Mouse (Mus musculus): ENCODE data around the gene Gm4131.

Gm4131 gene

DNA sequence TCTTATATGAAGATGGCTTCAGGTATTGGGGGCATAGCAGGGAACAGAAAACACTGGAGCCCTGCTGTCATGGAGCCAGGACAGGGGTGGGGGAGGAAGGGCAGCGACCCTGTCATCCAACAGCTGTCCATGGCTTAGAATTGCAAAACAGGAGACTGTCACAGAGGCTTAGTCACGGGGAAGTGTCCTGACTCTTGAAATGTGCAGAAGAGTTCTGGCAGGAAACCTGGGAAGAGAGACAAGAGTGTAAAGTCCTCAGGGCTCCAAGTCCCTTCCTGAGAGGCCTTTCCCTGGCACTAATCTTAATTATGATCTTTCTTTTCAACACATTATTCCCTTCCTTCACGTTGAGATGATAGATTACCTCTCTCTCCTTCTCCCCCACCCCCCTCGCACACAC lies 16.6 kb downstream of the Gm4131 start:
- no peak for DNase-seq (ENCODE audit: low spot score in 2 of 2)

- DNase-seq (ENCODE audit: low spot score in 2 of 2): no peak
Observed at GRCm38 (mm10) chr14:62546746-62547145, 20.0 kb downstream of the Gm4131 start.

DNA sequence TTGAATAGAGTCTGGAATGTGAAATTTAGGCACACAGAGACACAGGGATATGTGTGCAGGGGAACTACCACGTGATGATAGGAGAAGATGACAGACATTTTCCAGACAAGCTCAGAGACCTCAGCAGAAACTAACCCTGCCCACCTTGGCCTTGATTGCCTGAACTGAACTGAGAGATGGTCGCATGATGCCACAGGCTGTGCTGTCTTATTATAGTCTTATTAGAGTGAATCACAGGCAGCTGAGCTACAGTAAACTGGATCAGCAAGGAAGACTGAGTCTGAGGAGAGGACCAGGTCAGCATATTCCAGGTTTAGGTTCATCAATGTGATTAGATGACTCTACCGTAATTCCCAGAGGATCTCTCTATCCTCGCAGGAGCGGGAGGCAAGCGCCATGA lies 20.4 kb downstream of the Gm4131 start:
- no peak for DNase-seq (ENCODE audit: low spot score in 2 of 2)

DNA sequence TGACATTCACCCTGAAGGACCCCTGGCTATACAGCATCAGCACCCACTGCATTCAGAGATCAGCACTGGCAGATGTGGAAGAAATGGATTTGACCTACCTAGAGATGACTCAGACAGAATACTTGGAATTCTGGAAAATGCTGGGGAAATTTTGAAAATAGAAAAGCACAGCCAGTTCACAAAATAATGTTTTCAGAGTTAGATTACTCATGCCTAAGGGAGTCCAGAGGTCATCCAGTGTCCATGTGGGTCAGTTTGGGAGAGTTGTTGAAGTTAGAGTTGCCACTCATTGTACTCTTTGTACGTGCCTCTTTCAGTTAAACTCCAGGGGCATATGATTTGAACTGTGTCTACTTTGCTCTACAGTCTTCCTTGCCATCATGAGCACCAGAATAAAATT lies 25.0 kb downstream of the Gm4131 start:
- no peak for DNase-seq (ENCODE audit: low spot score in 2 of 2)

GRCm38 (mm10) chr14:62539834-62540233 lies 26.9 kb downstream of the Gm4131 start:
- DNase-seq (ENCODE audit: low spot score in 2 of 2): no peak

DNA sequence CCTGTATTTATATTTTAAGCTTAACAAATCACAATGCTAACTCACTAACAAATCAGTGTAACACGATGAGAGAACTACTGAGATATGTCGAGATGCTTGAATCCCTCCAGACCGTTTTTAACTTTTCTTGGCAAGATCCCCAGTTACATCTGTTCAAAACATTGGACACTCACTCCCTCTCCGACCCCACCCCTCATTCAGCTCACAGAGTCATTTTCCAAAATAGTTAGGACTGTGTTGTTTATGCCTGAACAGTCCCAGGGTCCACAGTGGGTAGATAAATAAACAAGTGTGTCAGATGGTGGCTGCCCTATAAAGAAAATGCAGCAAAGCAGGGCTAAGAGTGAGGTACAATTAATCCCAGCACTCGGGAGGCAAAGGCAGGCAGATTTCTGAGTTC lies 29.7 kb downstream of the Gm4131 start:
- DNase-seq (ENCODE audit: low spot score in 2 of 2): no peak

GRCm38 (mm10) chr14:62536127-62536526 lies 30.6 kb downstream of the Gm4131 start:
- no peak for DNase-seq (ENCODE audit: low spot score in 2 of 2)

GRCm38 (mm10) chr14:62530951-62531350 lies 35.8 kb downstream of the Gm4131 start:
- no peak for DNase-seq (ENCODE audit: low spot score in 2 of 2)

DNA sequence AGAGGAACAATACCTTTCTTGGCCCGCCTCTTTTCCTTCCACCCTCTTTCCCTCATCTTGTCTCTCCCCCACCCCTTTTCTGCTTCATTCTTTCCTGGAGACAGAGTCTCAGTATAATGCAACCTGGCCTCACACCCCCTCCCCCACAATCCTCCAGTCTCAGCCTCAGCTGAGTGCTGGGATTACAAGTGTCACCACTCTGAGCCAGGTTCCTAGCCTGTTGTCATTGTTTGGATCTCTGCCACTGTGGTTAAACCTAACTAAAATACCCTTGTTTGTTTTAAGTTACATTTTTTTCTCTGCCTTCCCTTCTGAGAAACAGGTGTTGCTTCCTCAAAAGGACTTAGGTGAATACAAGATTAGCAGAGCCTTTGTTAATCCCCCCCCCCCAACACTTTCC lies 53.9 kb downstream of the Gm4131 start:
- DNase-seq (ENCODE audit: low spot score in 2 of 2): no peak

DNA sequence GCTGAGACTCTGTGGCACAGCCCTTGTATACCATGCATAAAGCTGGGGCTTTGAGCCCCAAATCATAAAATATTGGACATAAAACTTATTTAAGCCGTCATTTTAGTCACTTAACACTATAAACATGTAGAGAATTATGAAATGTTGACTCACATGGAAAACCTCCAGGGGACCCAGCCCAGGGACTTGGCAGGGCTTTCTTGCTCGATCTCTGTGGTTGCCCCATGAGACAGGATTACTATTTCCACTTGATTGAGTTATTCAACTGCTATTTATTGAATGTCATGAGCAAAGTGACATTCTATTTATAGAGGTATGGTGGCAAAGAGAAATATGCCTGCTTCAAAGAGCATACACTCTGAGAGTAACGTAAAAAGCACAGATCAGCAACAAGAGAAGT lies 57.4 kb downstream of the Gm4131 start:
- no peak for DNase-seq (ENCODE audit: low spot score in 2 of 2)

DNA sequence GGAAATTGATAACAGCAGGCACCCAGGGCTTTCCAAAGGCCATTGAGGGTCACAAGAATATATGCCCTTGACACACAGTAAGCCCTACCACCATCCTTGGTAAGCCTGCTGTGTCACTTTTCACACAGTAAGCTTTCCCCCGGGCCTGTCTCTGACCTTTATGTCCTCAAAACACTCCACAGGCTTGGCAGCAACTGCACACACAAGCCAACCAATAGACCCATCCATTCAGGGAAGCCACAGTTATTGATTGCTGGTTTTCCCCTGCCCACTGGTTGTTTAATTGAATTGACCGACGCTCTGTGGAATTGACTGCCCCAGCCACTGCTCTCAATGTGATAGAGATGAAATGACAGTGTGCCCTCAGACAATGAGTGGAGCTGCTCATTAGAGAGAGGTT lies 60.5 kb downstream of the Gm4131 start:
- no peak for DNase-seq (ENCODE audit: low spot score in 2 of 2)

DNA sequence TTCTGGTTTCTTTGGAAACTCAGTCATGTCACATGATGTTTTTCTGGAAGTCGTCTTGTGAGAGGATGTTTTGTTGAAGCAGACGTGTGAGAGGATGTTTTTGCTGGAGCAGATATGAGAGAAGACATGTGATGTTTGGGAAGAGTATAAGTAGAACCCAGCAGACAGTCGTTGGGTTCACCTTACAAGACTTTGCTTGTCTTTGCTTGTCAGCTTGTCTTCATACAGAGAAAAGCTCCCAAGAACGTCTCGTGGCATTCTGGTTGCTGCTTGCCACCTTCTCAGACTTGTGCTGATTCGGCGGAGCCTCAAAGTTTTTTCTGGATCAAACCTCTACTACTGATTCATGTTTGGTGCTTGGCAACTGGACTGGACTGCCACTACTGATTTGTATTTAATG lies 69.3 kb downstream of the Gm4131 start:
- DNase-seq (ENCODE audit: low spot score in 2 of 2): no peak

DNA sequence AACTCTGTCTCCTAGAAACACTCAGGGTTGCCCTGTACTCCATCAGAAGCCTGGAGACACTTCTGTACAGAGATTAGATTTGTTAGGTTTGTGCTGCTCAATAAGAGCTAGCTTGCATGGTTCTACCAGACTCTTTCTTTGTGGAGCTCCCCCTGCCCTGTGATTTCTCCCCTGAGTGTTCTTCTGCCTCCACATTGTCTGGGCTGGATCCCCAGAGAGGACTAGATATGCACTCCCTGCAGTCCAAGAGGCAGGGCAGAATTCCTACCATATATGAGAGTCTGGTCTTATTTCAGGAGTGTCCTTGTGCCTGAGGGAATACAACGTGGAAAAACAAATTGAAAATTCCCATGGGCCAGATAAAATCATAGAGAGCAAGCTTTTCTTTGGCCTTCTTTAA lies 70.2 kb downstream of the Gm4131 start:
- DNase-seq (ENCODE audit: low spot score in 2 of 2): no peak

DNA sequence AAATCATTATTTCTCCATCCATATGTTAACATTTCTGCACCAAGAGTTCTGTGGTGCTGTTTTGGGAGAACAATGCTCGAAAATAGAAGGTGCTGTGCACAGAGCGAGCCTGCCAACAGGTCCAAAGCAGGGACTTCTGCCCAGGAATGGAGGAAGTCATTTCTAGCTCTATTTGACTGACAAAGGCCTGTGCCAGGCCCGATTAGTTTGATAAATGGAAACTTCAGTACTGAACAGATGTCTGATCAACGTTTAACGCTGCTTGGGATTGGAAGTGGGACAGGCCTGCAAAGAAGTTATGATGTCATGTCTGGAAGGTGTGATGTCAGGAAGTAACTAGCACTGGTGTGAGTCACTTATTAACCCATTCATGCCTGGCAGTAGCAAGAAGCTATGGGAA lies 73.3 kb downstream of the Gm4131 start:
- no peak for DNase-seq (ENCODE audit: low spot score in 2 of 2)

DNA sequence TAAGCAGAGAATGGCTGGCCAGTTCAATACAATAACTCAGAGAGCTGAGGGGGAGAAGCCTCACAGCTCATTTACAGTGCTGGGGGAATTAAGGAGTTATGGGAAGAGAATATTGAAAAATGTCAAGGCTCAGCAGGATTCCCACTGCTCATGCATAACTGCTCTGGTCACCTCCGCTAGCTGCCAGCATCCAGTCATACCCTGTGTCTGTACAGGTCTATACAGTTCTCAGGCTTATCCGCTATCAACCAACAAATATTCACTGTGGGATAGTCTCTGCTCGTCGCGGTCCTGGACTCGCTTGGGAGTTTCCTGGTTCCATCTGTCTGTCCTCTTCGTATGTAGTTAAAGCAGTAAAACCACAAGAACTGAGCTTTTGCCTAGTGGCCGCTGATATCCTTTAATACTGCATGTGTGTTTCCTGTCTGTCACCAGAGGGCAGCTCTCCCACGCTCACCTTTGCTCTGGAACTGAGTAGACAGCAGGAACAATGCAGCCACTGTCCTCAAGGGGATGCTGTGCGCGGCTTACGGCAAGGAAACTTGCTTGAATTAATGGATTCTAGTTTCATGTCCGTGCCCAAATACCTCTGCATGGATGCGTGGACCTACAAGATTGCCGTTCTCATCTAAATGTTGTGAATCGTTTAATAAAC lies 74.4 kb downstream of the Gm4131 start:
- peak; percentile 63 to 78 for DNase-seq (ENCODE audit: low spot score in 2 of 2)

GRCm38 (mm10) chr14:62488270-62488669 lies 78.5 kb downstream of the Gm4131 start:
- no peak for DNase-seq (ENCODE audit: low spot score in 2 of 2)

DNA sequence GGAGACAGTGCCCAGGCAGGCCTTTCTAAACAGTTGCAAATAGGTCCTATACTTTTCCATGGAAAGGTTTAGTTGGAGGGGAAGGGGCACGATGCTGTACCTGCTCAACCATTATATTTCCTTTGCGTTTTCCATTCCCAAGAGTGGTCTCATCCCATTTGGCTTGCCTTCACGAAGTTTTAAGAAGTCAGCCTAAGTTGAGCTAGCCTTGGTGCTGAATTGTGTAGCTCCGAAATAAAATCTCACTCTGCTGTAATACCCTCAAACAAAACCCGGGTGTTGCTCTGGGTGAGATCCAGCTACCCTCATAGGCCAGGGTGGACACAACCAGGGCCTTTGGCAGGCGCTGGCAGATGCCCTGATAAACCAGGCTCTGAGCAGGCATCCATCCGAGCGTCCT lies 85.3 kb downstream of the Gm4131 start:
- no peak for DNase-seq (ENCODE audit: low spot score in 2 of 2)

- no peak for DNase-seq (ENCODE audit: low spot score in 2 of 2)
Observed at GRCm38 (mm10) chr14:62479395-62479794, 87.3 kb downstream of the Gm4131 start.

- DNase-seq (ENCODE audit: low spot score in 2 of 2): no peak
Observed at GRCm38 (mm10) chr14:62474481-62474880, 92.2 kb downstream of the Gm4131 start.

DNA sequence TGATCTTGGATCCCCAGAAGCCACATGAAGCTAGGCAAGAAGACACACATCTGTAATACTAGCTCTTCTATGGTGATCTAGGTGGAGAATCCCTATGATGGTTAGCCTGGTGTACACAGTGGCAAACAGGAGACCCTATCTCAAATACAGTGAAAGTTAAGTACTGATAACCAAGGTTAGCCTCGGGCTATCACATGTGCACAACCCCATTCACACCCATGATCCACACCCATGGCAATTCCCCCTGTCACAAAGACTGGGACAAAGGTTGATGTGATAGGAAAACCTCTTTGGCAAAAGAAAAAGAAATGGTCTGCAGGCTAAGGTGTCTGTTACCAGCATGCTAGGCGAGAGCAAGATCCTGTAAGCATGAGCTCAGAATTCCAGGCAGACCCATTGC lies 94.7 kb downstream of the Gm4131 start:
- no peak for DNase-seq (ENCODE audit: low spot score in 2 of 2)

GRCm38 (mm10) chr14:62468753-62469125 lies 98.0 kb downstream of the Gm4131 start:
- no peak for DNase-seq (ENCODE audit: low spot score in 2 of 2)

GRCm38 (mm10) chr14:62468119-62468752 lies 98.5 kb downstream of the Gm4131 start:
- no peak for DNase-seq (ENCODE audit: low spot score in 2 of 2)

DNA sequence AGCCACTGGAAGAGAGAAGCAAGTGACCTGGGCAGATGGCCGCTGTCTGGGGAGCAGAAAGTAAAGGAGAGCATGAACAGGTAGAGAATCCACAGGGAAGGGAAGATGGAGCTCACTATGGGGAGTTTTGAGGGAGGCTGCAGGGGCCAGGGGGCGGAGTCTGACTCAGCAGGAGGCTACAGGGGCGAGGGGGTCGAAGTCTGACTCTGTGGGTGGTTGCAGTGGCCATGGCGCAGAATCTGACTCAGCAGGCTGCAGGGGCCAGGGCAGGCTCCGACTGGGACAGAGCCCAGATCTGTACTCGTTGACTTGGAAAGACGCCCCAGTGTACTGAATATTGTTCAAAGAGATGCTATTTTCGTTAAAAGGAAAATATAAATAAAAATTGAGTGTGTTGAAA lies 101.8 kb downstream of the Gm4131 start:
- DNase-seq (ENCODE audit: low spot score in 2 of 2): no peak

DNA sequence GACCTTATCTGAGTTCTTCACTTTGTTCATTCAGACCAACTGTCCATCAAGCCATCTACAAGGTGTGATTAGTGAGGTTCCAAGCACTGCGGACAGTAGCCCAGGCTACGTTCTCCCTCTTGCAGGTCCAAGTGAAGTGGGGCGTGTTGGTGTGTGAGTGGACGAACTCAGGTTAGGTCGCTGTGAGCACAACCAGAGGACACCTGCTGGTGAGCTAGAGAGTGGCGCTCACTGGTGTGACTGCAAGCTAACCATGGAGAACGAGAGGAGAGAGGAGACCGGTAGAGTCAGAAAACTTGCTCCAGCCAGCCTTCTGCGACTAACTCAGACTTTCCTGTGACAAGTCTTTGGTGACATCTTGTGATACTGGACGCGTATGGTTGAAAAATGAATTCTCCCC lies 107.2 kb downstream of the Gm4131 start:
- no peak for DNase-seq (ENCODE audit: low spot score in 2 of 2)

All from urinary bladder, postnatal 4 days (tissue).